Mouse (Mus musculus) ES-Bruce4 (cell line): Measurements from ENCODE around the gene Banf1. TPM values are rescaled to one million over a fixed set of nuclear protein-coding genes. Genes with fewer than 3 reads are reported as not detected.
A peak's percentile ranks its signal among the peaks of the same experiment; 100 is the strongest.

ENCODE experiments used
- H3K27ac ChIP-seq: 2 replicates; pipeline ENCODE4 v1.5.1; 2012; ENCODE audit warnings: low read length, inconsistent platforms; ENCODE audit not compliant: insufficient read depth
- H3K27me3 ChIP-seq: 2 replicates; pipeline ENCODE4 v1.6.1; 2012; ENCODE audit warnings: mild to moderate bottlenecking, low read length, inconsistent platforms; ENCODE audit not compliant: control insufficient read depth, poor library complexity, insufficient read depth, severe bottlenecking
- H3K36me3 ChIP-seq: 2 replicates; pipeline ENCODE4 v1.6.1; 2012; ENCODE audit warnings: inconsistent platforms, mild to moderate bottlenecking, low read length, moderate library complexity; ENCODE audit not compliant: control insufficient read depth, poor library complexity, insufficient read depth, severe bottlenecking
- H3K4me1 ChIP-seq: one replicate; pipeline ENCODE4 v1.8.1; 2011; ENCODE audit warnings: low read length; ENCODE audit not compliant: control insufficient read depth, insufficient read depth
- H3K4me3 ChIP-seq: 2 replicates; pipeline ENCODE4 v1.5.1; 2011; ENCODE audit warnings: low read depth, mild to moderate bottlenecking, low read length
- H3K9ac ChIP-seq: 2 replicates; pipeline ENCODE4 v1.6.1; 2012; ENCODE audit warnings: low read depth, mild to moderate bottlenecking, inconsistent platforms; ENCODE audit not compliant: poor library complexity, severe bottlenecking
- H3K9me3 ChIP-seq: replicated peaks from 2 replicates; pipeline ENCODE4 v1.6.1; 2012; ENCODE audit warnings: mild to moderate bottlenecking, low read length, inconsistent platforms; ENCODE audit not compliant: control insufficient read depth, poor library complexity, insufficient read depth, severe bottlenecking
- CTCF ChIP-seq: IDR thresholded peaks from one replicate; pipeline ENCODE4 v1.8.1; 2011; ENCODE audit warnings: low read depth, low read length
- EP300 ChIP-seq: IDR thresholded peaks from 2 replicates; pipeline ENCODE4 v1.6.1; 2011; ENCODE audit warnings: low read depth, low read length; ENCODE audit not compliant: insufficient read depth
- POLR2A ChIP-seq: IDR thresholded peaks from one replicate; pipeline ENCODE4 v1.8.1; 2011; ENCODE audit warnings: low read length; ENCODE audit not compliant: insufficient read depth
- polyA plus RNA-seq: library from polyadenylated mRNA; stranded (reverse); fragments of >200 nt; gene quantifications from 2 replicates; pipeline ENCODE4 v1.2.4, GENCODE M21; 2011; ENCODE audit warnings: low read depth; ENCODE audit not compliant: missing spikeins, insufficient read depth, insufficient read length

Banf1 gene
- polyA plus RNA-seq, 1 experiment, result 370 TPM

DNA sequence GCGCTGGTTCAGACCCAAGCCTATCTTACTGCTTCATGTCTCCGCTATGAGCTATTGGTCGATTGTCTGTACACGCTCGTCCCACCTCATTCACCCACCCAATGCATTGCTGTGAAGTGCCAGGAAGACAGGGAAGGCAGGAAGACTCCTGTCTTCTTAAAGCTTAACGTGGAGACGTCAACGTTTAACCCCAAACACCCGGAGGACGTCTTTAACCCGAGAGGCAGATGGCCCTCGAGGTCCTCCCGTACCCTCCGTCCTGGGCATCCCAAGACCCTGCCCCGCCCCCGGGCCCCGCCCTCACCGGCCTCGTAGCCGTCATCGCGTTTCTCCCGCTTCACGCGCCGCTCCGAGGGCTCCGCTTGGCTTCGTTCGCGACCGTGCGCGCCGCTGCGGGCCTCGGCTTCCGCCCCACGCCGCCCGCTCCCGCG, 21.1 kb upstream of the Banf1 start:
- H3K4me3 ChIP-seq, result peak overlapping the region; percentile 92
- H3K27ac ChIP-seq, result no peak overlapping the region
- no peaks in the 10 kb centered on the region for H3K27me3 ChIP-seq

DNA sequence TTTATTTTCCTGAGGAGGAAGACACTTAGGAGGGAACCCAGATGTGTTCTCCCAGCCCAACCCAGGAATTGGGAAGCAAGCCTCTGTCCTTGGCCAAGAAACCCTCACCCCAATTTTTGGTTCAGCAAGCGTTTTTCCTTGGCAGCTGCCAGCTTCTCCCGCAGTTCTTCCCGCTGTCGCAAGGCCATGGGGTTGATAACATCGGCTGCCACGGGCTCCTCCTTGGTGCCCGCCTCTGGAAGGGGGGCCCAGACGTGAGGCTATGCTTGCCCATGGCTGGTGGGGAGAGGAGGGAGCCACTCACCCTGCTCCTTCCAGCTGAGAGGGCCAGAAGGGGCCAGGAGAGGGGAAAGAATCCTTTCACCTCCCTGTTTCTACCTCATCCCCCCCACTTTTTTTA, 17.7 kb upstream of the Banf1 start:
- Histone ChIP-seq H3K27ac (no peak overlapping the region), H3K4me3 (no peak overlapping the region), H3K27me3 (no peaks in the 10 kb centered on the region), H3K9ac (no peak overlapping the region), H3K36me3 (peaks cover 37% of the 10 kb centered on the region), H3K4me1 (no peaks in the 10 kb centered on the region), H3K9me3 (no peaks in the 10 kb centered on the region)
- TF ChIP-seq EP300 (no peak), POLR2A (no peak), CTCF (no peak)

More for the DNA sequence above, 21.1 kb upstream of the Banf1 start:
- H3K9me3 ChIP-seq, result no peaks in the 10 kb centered on the region
- peak overlapping the region; percentile 78 for H3K9ac ChIP-seq
- TF ChIP-seq CTCF, result no peak
- TF ChIP-seq POLR2A, result no peak
- no peak for TF ChIP-seq EP300
- peaks cover 16% of the 10 kb centered on the region for H3K36me3 ChIP-seq
- H3K4me1 ChIP-seq, result no peaks in the 10 kb centered on the region

DNA sequence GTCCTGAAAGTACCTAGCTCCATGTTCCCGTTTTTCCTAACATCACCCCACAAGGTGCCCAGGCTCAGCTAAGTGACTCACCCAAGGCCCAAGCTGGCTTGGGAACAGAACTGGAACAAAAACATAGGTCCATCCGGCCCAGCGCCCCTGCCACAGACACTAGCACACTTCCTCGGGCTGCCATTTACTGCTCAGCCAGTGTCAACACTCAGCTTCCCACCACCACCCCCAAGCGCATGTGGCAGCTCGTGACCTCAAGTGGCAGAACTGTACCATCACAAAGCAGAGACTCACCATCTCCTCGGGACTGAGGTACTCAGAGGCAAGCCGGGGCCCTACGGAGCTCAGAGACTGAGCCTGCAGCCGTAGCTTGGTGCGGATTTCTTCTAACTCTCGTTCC, 16.4 kb upstream of the Banf1 start:
- H3K9me3 ChIP-seq, result no peaks in the 10 kb centered on the region
- H3K4me1 ChIP-seq, result no peaks in the 10 kb centered on the region
- no peak overlapping the region for H3K9ac ChIP-seq
- no peaks in the 10 kb centered on the region for H3K27me3 ChIP-seq
- no peak overlapping the region for H3K27ac ChIP-seq
- TF ChIP-seq CTCF, result no peak
- no peak overlapping the region for H3K4me3 ChIP-seq
- H3K36me3 ChIP-seq, result peaks cover 44% of the 10 kb centered on the region

DNA sequence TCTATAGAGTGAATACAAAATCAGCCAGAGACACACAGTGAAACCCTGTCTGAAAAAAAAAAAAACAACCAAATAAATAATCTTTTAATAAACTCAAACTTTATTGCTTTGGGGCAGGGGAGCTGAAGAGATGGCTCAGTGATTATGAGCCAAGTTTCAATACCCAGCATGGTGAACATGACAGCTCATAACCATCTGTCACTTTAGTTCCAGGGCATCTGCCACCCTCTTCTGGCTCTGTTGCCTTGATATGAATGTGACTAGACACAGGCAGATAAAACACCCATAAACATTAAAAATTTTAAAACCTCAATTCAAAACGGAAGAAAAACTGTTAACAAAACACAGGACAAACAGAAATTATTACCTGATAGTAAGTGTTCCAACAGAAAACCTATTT, 10.5 kb upstream of the Banf1 start:
- TF ChIP-seq CTCF (no peak), EP300 (no peak), POLR2A (no peak)
- Histone ChIP-seq H3K36me3 (peaks cover 28% of the 10 kb centered on the region), H3K4me1 (no peaks in the 10 kb centered on the region), H3K4me3 (no peak overlapping the region), H3K9me3 (no peaks in the 10 kb centered on the region), H3K27me3 (no peaks in the 10 kb centered on the region), H3K27ac (no peak overlapping the region), H3K9ac (no peak overlapping the region)

DNA sequence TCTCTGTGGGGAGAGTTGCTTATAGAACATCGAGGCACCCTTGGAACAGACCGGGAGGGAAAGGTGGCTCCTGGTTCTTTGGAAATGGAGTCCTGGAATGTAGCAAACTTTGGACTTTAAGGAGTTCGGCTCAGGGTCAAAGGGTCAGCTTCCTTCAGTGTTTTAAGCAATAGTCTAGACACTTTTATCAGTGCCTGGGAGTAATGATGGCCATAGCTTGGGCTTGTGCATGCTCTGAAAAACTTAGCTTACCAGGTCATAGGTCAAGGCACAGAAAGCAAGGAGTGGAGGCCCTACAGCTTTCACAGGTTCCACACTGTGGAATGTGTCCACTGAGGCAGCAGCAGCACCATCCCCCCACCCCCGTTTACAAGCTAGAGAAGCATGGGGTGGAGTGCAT, 7.8 kb upstream of the Banf1 start:
- Histone ChIP-seq H3K4me1 (no peaks in the 10 kb centered on the region), H3K9me3 (no peaks in the 10 kb centered on the region), H3K27ac (no peak overlapping the region), H3K27me3 (no peaks in the 10 kb centered on the region), H3K4me3 (no peak overlapping the region), H3K9ac (no peak overlapping the region), H3K36me3 (peaks cover 22% of the 10 kb centered on the region)
- TF ChIP-seq POLR2A, result no peak
- no peak for TF ChIP-seq CTCF
- no peak for TF ChIP-seq EP300

DNA sequence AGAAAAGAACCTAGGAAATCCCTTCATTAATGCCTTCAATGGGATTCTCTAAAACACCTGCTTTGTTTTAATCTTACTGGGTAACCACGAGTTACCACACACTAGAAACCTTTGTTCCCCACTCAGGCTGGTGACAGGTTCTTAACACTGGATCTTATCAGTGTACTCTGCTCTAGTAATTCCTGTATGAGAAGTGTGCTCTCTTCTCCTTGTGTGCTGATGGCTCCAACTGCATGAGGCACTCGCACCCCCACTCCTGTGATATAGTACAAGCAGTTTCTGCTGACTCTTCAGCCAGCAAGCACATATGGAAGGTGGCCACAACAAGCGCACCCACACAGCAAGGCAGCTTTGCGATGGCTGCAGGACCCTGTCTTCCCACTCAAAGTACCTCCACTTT, 7.2 kb upstream of the Banf1 start:
- Histone ChIP-seq H3K9me3 (no peaks in the 10 kb centered on the region), H3K27ac (no peak overlapping the region), H3K36me3 (peaks cover 22% of the 10 kb centered on the region), H3K27me3 (no peaks in the 10 kb centered on the region), H3K4me3 (no peak overlapping the region), H3K9ac (no peak overlapping the region), H3K4me1 (no peaks in the 10 kb centered on the region)
- TF ChIP-seq POLR2A (no peak), EP300 (no peak), CTCF (no peak)

DNA sequence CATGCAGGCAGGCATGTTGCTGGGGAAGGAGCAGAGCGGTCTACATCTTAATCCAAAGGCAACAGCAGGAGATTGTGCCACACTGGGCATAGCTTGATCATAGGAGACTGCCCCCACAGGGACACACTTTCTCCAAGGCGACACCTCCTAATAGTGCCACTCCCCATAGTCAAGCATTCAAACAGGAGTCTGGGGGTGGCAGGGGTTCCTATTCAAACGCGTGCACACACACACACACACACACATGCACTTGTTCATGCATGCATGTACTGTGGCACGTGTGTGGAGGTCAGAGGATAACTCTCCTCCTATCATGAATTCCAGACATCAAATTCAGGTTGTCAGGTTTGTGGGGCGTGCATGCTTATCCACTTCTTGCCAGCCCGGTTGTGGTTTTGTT, 5.8 kb upstream of the Banf1 start:
- Histone ChIP-seq H3K4me1 (peaks cover 3% of the 10 kb centered on the region), H3K27me3 (no peaks in the 10 kb centered on the region), H3K36me3 (peaks cover 28% of the 10 kb centered on the region), H3K9ac (no peak overlapping the region), H3K4me3 (no peak overlapping the region), H3K9me3 (no peaks in the 10 kb centered on the region), H3K27ac (no peak overlapping the region)
- TF ChIP-seq CTCF, result no peak
- TF ChIP-seq POLR2A, result no peak
- no peak for TF ChIP-seq EP300
